Mouse (Mus musculus): ENCODE results near the gene Col25a1. TPM values are rescaled to one million over a fixed set of nuclear protein-coding genes. Genes with fewer than 3 reads are reported as not detected.

Col25a1 gene
- total RNA-seq, 2 experiments from 2014 or later, result 1.2 to 1.3 TPM

DNA sequence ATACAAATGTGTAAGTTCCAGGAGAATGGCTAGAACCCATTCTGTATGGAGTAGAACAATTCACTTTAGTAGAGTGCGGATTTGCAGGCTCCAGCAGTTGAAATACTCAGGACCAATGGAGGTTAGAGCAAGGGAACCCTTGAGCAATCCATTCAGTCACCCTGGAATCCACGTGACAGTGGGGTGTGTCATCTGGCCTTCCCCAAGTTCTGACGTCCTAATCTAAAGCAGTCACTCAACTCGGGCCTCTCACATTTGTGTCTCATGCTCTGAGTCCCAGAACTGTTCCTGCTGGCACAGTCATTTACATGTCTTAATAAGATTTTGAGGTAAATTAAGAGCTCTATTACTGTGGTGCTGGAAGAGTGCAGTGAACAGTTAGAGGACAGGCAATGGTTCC lies 28.6 kb downstream of the Col25a1 start:
- DNase-seq, result no peak
- intact Hi-C loops (cut with DNase I), result no loop called here

DNA sequence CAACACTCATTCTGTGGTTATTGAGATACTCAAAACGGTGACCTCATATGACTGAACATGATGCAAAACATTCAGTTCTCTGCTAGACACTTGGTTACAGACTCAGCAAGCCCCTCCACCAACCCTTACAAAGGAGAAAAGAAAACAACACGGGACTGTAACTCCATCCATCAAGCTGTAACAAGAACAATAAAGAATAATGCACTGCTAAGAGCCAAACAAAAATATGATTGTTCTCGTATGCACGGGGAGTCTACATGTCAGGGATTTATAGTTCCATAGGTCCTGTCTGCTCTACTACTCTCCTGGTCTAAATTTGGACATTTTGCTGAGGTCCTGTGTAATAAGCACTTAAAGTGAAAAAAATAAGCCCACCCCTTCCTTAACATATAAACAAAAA lies 29.6 kb downstream of the Col25a1 start:
- no peak for DNase-seq
- intact Hi-C loops (cut with DNase I), result no loop called here

DNA sequence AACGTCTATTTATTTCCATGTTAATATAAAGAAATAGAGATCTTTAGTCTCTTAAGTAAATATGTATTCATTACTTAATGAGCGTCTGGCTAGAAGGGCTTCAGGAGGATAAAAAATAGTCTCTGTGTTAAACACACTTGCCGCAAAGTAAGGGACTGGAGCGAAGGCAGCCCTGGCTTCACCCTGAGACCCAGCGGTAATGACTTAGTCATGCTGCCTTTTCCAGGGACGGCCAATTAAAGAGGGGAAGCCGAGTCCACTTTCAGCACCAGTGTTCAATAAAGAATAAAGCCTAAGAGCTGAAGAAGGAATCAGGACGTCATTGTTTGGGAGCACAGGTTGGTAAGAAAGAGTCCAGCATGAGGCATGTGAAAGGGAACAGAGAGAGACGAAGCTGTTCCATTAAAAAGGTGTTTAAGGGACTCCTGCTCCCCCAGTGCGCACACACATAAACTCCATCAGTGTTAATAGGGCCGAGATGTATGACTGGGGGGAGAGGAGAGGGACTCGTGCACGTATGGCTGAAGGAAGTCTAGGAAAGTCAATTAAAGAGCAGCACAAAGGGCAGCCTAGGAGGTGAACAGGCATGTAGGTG lies 30.1 kb downstream of the Col25a1 start:
- DNase-seq, result no peak

DNA sequence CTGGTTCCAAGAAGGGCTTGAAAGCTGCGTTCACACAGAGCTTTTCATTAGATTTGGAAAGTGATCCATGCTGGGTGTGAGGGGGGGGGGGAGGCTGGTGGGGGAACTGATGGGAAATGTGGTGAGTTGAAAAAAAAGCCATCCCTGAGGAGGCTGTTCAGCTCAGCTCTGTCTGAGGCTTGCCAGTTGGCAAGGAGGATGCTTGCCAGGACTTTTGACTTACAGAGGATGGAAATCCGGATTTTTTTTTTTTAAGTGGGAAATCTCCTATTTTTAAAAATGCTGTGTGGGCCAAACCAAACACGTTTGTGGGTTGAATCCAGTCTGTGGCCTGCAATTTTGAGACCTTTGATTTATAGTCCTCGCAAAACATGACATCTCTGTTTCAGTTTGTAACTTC lies 35.6 kb downstream of the Col25a1 start:
- DNase-seq, result peak in 1 of 2 experiments; percentile 7
- intact Hi-C loops (cut with DNase I), result no loop called here

More for the DNA sequence above, 30.1 kb downstream of the Col25a1 start:
- intact Hi-C loops (cut with DNase I), result no loop called here

DNA sequence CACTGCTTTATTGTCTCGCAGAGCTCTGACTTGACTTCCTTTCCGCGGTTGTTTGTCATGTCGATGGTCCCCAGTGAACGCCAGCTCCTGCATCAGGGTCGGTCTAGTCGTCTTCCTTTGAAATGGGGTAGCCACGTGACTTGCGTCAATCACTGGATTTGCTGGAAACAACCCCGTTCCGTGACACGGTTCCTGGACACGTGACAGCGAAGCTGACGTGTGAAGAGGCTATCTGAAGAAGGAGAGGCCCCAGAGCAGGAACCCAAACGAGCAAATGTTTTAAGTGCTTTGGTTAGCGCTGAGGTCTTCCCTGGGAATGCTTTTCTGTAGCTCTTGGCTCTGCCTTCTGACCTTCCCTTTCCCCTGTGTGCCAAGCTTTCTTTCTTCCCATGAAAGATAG lies 41.5 kb downstream of the Col25a1 start:
- peak; percentile 20 to 40 for DNase-seq
- intact Hi-C loops (cut with DNase I), result no loop called here

DNA sequence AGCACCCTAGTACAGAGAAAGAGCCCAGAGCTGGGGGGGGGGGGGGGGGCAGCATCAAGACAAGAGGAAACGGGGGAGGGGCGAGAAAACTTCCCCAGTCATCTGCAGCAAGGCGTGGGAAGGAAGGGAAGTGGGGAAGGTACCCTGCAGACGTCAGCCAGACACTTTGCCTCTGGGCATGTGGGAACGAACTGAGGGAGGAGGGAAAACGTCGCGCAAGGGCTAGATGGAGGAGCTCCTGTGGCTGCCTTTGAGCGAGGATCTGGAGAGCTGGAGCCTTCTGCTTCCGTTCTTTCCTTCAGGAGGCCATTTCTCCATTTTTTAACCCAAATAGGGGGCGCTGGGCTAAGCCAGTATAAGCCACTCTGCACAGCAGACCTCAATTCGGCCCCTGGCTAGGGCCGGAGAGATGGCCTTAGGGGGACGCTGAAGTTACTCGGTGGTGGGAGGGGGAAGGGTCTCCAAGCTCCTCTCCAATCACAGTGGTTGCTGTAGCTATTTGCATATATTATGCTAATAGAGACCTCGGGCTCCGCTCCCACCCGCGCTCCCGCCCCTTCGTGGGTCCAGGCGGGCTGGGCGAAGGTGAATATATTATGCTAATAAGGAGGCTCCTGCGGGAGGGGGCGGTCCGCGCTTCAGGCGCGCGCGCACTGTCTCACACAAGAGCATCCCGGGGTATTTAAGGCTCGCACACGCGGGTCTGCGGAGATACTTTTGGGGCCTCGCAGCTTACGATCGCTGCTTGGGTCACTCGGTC lies 49.1 kb downstream of the Col25a1 start:
- intact Hi-C loops (cut with DNase I), result loop anchor here (5.0 kb wide), 4 partner anchors 83 to 512 kb away; no protein-coding TSS in a partner anchor
- DNase-seq, result peak; percentile 72 to 79

DNA sequence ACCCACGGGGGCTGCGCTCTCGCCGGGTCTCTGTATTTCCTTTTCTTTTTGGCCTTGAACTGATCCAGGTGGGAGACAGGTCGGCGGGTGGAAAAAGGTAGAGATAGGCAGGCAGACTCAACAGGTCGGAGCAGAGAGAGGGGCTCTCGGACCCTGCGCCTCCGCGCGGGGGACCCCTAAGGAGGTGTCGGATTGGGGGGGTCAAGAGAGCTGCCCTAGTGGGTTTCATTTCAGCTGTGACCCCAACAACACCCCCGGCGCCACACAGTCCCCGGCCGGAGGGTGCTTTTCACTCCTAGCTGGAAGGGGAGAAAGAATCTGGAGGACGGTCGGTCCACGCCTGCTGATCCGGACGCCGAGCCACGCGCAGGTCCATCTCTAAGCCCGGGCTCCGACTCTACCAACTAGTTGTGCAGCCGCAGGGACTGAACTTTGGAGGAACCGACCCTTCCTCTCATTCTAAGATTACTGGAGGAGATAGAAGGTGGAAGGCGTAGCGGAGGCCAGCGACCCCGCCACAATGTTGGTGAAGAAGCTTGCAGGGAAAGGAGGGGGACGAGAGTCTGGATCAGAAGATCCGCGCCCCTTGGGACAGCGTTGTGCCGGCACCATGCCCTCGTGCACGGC lies 49.8 kb downstream of the Col25a1 start:
- peak; percentile 12 to 24 for DNase-seq
- intact Hi-C loops (cut with DNase I), result loop anchor here (5.0 kb wide), 4 partner anchors 84 to 511 kb away; no protein-coding TSS in a partner anchor

DNA sequence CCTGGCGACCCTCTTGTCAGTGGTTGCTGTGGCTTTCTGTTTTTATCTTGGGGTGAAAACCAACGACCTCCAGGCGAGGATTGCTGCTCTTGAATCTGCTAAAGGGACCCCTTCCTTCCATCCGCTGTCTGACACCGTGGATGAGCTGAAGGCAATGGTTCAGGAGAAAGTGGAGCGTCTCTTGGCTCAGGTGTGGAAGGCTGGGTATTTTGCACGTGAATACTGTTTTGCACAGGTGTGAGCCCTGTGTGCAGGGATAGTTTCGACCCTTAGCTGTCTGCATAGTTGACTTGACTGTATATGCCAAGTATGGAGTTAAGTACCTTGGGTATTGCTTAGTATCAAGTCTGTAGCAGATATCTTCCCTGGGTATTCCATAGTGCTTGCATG lies 50.3 kb downstream of the Col25a1 start:
- intact Hi-C loops (cut with DNase I), result loop anchor here (5.0 kb wide), 4 partner anchors 84 to 511 kb away; no protein-coding TSS in a partner anchor
- DNase-seq, result no peak

DNA sequence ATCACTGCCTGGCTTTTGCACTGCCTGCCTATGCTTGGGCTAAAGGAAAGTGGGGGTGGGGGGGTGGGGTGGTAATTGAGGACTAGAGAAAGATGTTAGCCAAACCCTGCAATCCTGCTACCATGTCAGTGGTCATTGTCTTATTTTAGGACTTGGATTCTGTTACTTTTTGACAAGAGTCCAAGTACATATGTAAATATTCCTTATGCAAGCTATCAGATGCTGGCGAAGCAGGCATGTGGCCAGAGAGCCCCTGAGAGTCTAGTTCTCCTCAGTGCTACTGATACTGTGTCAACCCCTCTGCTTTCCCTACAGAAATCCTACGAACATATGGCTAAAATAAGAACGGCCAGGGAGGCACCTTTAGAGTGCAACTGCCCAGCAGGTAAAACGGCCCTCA lies 51.1 kb downstream of the Col25a1 start:
- DNase-seq, result no peak
- intact Hi-C loops (cut with DNase I), result loop anchor here (5.0 kb wide), 4 partner anchors 85 to 510 kb away; no protein-coding TSS in a partner anchor

DNA sequence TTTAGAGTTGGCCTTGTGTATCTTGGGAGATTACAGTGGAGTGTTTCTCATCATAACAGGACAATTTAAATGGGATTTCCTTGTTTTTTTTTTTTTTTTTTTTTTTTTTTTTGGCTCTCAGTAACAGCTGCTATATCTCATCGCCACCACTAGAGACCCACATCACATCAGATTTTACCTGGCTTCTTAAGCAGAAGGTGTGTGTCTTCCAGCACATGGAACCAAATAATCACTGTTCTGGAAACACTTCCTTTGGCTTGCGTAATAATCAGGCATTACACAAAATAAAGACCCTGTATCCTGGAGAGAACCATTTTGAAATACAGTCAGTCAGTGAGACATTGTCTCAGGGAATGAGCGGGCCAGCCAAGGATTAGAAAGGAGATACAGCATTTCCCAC lies 53.8 kb downstream of the Col25a1 start:
- DNase-seq, result no peak
- intact Hi-C loops (cut with DNase I), result no loop called here

DNA sequence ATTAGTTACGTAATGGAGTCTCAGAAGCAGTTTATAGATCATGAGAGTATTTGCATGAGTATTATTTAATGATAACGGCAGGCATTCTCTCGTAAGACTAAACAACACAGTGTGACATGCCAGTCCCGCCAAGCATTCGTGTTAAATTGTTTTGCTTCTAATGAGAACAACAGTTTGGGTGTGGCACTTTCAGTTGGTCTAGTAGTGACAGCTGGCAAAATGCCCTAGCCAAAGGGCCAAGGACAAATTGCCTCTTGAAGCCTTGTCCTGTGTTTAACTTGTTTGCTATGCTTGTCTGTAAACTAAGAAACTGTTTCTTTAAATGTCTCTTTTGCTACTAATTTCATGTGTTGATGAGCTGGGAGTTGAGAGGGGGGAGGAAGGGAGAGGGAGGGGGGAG lies 56.3 kb downstream of the Col25a1 start:
- intact Hi-C loops (cut with DNase I), result no loop called here
- peak; percentile 34 to 45 for DNase-seq

DNA sequence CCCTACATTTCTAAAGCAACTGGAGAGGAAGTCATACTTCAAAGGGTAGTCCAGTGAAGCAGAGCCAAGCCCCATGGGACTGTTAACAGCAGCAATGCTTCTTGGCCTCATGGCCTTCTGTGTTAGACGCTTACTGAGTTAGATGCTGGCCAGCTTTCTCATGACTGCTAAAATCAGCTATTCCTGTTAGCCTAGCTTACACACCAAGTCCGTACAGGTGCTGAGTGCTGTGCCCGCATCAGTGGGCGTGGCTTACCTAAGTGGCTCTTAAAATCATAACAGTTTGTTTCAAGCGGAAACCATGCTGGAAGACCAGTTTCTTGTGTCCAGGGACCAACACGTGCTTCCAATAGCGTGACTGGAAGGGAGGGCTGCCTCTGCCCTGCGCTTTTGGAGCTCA lies 62.1 kb downstream of the Col25a1 start:
- intact Hi-C loops (cut with DNase I), result no loop called here
- DNase-seq, result peak in 1 of 2 experiments; percentile 13

DNA sequence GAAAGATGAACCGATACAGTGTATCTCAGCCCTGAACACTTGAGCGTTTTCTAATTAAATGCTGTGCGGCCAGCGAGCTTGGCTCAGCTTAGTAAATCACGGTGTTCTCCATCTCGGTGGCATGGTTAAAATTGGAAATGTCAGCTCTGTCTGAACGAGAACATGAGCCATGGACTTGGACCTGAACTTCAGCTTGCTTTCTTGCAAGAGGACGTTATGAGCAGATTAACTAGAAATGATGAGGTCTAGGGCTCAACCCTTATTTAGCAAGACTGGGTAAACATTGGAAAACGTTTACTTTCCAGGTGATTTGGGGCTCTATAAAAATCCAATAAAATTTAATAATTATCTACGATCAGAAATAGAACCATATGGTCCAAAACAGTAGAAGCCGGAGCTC lies 83.3 kb downstream of the Col25a1 start:
- no peak for DNase-seq
- intact Hi-C loops (cut with DNase I), result no loop called here

DNA sequence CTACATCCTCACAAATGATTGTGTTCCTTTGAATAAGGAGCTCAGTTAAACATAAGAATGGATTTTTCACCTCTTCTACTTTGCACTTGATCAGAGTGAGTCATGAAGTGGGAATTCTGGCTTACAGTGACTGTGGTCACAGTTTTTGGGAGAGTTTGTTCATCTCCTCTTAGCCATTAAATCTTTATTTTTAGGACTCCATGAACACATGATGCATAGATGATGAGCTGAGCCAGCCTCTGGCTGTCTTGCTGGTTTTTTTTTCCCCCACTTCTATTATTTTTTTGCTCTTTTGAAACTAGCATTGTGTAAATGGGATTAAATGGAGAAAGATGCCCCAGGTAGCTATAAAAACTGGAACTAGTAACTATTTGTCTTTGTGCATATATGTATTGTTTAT lies 84.8 kb downstream of the Col25a1 start:
- DNase-seq, result no peak
- intact Hi-C loops (cut with DNase I), result no loop called here

DNA sequence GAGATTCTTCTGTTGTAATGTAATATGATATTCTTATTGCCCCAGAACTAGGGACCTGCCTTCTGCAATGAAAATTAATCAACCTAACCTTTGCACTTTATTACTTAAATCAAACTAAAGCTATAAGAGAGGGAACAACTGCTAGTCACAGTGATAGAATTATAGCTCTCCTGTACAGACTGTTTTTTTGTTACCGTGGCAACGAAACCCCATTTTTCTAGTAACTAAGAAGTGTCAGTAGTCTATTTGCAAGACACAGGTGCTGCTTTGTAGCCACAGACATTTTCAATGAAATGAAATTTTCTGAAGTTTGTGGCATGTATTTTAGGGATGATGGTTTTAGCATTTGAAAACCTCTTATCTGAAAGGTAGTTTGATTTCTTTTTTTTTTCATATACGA lies 85.3 kb downstream of the Col25a1 start:
- intact Hi-C loops (cut with DNase I), result no loop called here
- DNase-seq, result no peak

DNA sequence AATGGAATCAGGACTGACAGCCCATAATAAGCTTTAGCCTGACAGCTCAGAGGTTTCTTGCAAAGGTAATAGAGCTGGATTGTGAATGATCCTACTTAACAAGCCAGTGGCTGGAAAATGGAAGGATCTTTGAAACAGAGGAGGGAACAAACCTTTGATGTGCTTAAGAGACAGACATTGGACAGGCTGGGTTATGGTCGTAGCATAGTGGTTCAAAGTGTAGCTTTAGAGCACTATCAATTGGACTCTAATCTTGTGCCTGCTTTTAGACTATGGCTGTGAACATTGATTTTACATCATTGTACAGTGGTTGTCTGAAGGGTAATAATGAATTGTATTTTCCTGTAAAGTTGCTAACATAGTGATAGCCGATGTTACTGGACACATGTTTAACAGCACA lies 86.4 kb downstream of the Col25a1 start:
- intact Hi-C loops (cut with DNase I), result no loop called here
- no peak for DNase-seq

DNA sequence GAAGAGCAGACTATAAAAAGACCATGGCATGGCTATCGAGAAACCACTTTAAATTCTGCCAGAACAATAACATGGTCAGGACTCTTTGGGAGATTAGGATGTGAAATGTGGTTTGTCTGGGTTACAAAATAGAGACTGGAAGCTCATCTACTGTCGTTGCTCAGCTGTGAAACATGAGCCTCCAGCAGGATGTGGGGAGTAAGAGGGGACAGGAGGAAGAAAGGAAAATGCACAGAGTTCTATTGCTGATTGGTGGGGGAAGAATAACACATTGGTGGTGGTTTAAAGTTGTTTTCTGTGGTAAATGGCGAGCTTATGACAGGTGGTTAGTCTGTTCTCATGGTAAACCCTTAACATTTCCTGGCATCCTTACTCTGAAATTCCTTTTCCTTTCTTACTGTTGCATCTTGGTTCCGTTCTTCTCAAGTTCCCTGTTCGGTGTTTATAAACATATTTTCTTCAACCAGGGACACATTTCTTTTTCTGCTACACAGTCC lies 87.0 kb downstream of the Col25a1 start:
- no peak for DNase-seq
- intact Hi-C loops (cut with DNase I), result no loop called here

DNA sequence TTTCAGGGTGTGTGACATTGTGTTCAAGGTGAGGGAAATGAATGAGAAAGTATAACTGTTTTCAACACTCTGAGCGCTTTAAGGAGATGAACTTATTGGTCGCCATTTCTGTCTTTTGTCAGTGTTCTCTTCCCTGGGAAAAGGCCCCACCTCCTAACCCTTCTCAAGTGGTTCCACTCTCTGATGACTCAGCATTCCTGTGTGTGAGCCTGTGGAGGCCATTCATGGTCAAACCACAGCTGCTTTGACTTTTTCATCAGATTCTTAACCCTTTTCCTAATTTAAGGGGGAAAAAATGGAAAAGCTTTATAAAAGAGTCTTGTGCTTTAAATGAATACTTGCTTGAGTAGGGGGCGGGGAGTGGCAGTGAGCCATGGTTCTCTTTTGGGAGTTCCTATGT lies 89.5 kb downstream of the Col25a1 start:
- intact Hi-C loops (cut with DNase I), result no loop called here
- DNase-seq, result no peak

DNA sequence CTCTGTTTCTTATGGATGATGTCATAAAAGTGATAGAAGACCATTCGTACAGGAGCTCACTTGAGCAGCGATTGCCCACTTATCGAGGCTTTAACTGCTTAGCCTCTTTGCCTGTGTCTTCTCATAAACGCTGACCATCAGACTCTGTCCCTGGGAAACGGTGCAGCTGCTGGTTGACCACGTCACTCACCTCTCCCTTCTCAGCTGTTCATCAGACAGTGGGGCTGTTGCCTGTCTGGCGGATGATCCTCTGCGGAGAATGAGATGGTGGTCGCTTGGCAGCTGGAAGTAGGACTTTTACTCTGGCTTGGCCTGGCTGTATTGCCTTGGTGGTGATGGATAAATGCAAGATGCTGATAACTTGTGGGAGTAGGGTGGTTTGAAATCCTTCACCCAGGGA lies 96.9 kb downstream of the Col25a1 start:
- no peak for DNase-seq
- intact Hi-C loops (cut with DNase I), result no loop called here

DNA sequence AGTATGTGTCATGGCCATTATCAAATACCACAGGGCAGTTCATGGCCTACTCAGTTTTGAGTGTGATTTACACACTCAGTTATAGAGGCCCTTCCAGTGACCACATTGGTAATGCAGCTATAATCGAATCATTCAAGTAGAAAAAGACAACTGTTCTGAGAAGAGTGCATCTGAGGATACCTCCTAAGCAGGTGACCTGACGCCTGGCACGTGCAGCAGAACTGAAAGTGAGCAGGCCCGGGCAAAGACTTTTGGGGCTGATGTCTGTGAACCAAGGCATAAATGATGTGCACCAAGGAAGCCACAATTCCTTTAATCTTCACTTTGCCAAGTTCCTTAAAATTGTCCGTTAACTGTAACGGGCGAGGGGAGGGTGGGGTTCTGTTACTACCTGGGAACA lies 101.6 kb downstream of the Col25a1 start:
- intact Hi-C loops (cut with DNase I), result no loop called here

DNA sequence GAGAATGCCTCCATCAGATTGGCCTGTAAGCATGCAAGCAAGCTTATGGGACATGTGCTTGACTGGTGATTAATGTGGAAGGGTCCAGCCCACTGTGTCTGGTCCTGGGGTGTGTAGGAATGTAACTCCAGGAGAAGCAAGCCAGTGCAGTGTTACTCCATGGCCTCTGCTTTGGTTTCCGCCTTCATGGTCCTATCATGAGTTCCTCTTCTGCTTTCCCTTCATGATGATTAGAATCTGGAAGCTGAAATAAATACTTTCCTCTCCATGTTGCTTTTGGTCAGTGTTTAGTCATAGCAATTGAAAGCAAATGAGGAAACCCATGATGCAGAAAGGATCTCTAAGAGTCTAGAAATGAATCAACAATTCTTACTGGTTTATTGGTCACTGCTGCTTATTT lies 103.9 kb downstream of the Col25a1 start:
- DNase-seq, result no peak
- intact Hi-C loops (cut with DNase I), result no loop called here

More for the DNA sequence above, 101.6 kb downstream of the Col25a1 start:
- no peak for DNase-seq

DNA sequence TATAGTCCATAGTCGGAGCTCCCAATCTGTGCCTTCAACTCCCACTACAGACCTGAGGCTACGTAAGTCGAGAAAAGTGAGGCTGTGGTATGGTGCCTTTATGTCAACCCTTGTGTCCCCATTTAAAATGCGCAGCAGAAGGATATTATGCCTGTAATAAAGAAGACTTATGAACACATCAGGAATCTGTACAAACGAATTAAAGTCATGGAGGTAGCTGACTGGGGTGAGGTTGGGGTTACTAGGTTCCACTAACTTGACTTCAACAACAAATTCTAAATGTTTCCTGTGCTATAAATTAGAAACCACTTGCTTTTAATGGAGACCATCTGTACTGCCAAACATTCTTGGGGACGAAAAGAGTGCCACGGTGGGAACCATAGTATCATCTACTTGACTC lies 104.8 kb downstream of the Col25a1 start:
- intact Hi-C loops (cut with DNase I), result no loop called here
- no peak for DNase-seq
